Mouse (Mus musculus) thymus, adult 2 months (tissue): ENCODE measurements at regions not wholly inside any gene's neighbourhood (a gene's known extent, or its start where the extent isn't known, plus 50 kb on each side); places are given as distances from the start of the nearest gene placed in this dataset.

Experiments used
- DNase-seq: peaks from one replicate; pipeline ENCODE4 v3.0.0; 2021
- H3K27ac ChIP-seq: fragments of 200-500 bp; 2 replicates; pipeline ENCODE4 v1.5.1; 2012; ENCODE audit warnings: low read length, control low read depth; ENCODE audit not compliant: control insufficient read depth, insufficient read depth
- H3K27me3 ChIP-seq: fragments of 200-500 bp; 2 replicates; pipeline ENCODE4 v1.6.1; 2012; ENCODE audit warnings: mild to moderate bottlenecking, low read length, moderate library complexity, mixed read lengths; ENCODE audit not compliant: control insufficient read depth, insufficient read depth
- H3K36me3 ChIP-seq: fragments of 200-500 bp; 2 replicates; pipeline ENCODE4 v1.6.1; 2012; ENCODE audit warnings: mild to moderate bottlenecking, low read length, moderate library complexity; ENCODE audit not compliant: control insufficient read depth, insufficient read depth
- H3K4me1 ChIP-seq: fragments of 200-500 bp; replicated peaks from 2 replicates; pipeline ENCODE4 v1.6.1; 2012; ENCODE audit warnings: low read length; ENCODE audit not compliant: control insufficient read depth, insufficient read depth
- H3K4me3 ChIP-seq: fragments of 200-500 bp; 2 replicates; pipeline ENCODE4 v1.5.1; 2012; ENCODE audit warnings: mild to moderate bottlenecking, low read length, control low read depth, moderate library complexity; ENCODE audit not compliant: control insufficient read depth, insufficient read depth
- CTCF ChIP-seq: fragments of 200-500 bp; IDR thresholded peaks from 2 replicates; pipeline ENCODE4 v1.5.1; 2012; ENCODE audit warnings: mild to moderate bottlenecking, control low read depth, low read length, moderate library complexity, borderline replicate concordance; ENCODE audit not compliant: control insufficient read depth, poor library complexity, insufficient read depth; ENCODE audit errors: extremely low read depth
- POLR2A ChIP-seq: fragments of 200-500 bp; IDR thresholded peaks from 2 replicates; pipeline ENCODE4 v1.6.1; 2012; ENCODE audit warnings: mild to moderate bottlenecking, low read length, control low read depth, moderate library complexity; ENCODE audit not compliant: control insufficient read depth, poor library complexity, insufficient read depth; ENCODE audit errors: extremely low read depth
- WGBS: fragments of 180-500 bp; shearing (Covaris S2); methylation state at CpG from one replicate; pipeline ENCODE4 v1.1.7; 2018; 5-methylcytosine and 5-hydroxymethylcytosine counted together

DNA sequence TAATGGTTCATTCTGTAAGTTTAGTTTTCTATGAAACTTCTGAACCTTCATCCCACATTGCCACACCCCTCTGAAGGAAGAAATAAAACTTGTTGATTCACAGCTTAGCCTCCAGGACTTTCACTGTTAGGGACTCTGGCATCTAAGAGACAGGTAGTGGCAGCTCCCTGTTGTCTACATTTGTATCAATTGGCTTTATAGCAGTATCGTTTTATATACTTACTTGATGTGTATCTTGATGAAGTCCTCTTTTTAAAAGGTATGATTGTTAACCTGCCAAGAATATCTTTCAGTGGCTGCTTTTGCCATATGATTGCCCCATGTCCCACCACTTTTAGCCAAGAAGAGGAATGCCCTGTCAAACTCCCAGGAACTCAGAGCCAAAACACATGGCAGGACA is 1333.7 kb upstream of the 1700008P02Rik start:
- Histone ChIP-seq H3K27me3 (no peaks in the 10 kb centered on the region), H3K36me3 (no peaks in the 10 kb centered on the region), H3K27ac (no peak overlapping the region), H3K4me1 (no peaks in the 10 kb centered on the region), H3K4me3 (no peak overlapping the region)
- 90% methylated on average over 1 of the region's 1 CpGs for WGBS
- TF ChIP-seq POLR2A (no peak), CTCF (no peak)
- no peak for DNase-seq

DNA sequence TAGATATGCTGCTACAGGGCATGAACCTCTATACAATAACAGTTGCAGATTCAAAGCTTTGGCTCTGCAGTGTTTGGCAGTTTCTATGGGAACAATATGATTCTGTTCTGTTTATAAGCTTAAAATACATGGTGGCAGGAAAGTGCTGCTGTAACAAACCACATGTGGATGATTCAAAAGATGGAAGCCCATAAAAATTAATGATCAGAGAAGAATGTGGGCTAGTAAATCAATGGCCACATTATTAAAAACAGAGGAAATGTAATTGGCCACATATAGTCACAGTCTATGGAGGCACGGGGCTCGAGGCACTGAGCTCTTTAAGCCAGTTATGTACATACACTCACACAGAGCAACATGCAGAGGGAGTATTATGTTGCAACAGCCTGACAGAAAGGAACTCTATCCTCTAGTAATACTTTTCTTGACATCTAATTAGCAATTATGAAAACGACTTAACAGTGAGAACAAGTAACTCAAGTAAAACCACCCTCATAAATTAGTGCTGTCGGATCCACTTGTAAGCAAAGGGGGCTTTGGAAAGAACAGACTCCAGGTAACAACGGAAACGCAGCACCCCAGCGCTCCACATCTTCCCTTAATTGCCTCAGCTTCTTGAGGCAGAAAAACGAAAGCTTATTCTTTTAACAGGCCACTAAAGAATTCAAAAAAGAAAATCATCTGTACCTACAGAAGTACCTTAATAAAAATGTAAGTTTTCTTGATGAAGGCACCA is 1323.6 kb upstream of the 1700008P02Rik start:
- Histone ChIP-seq H3K4me1 (no peaks in the 10 kb centered on the region), H3K36me3 (no peaks in the 10 kb centered on the region), H3K27ac (no peak overlapping the region), H3K4me3 (no peak overlapping the region), H3K27me3 (no peaks in the 10 kb centered on the region)
- no peak for DNase-seq
- 67% methylated on average over 8 of the region's 8 CpGs for WGBS
- TF ChIP-seq CTCF (no peak), POLR2A (no peak)
